Mouse (Mus musculus): ENCODE data around the gene Ccdc63. TPM values are rescaled to one million over a fixed set of nuclear protein-coding genes. Genes with fewer than 3 reads are reported as not detected.
"Not testable (repeated sequence)": the region's sequence is repeated elsewhere in the genome, so short reads cannot be mapped to it uniquely, and the experiment has no call there.

The Ccdc63 gene
- polyA plus RNA-seq, 1 experiment: not detected

DNA sequence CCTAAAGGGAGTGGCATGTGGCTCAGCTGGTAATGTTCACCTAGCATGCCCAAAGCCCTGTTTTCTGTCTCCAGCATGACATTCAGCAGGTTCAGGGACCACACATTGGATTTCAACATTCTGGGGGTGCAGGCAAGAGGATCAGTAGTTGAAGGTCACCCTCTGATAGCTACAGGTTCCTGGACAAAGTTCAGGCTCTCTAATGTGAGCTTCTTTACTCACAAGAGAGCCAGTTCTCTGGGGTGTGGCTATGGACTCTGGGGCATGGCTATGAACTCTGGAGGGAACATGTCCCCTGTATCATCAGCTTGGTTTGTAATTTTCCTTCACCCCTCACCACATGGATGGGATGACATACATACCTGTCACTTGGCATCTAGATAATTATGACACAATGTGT, 15.0 kb upstream of the Ccdc63 start:
- Histone ChIP-seq H3K27ac (ENCODE audit: insufficient read depth, low read depth, low read length) (no peak overlapping the region), H3K4me1 (ENCODE audit: control insufficient read depth, insufficient read depth, low read length) (peaks cover 12% of the 10 kb centered on the region), H3K4me3 (ENCODE audit: insufficient read depth, low read depth, low read length) (no peak overlapping the region)
- TF ChIP-seq POLR2A (IDR thresholded peaks at IDR 0.05; ENCODE audit: insufficient read depth, low read depth, low read length) (no peak), CTCF (IDR thresholded peaks at IDR 0.05; ENCODE audit: insufficient read depth, low read depth, low read length) (no peak)

DNA sequence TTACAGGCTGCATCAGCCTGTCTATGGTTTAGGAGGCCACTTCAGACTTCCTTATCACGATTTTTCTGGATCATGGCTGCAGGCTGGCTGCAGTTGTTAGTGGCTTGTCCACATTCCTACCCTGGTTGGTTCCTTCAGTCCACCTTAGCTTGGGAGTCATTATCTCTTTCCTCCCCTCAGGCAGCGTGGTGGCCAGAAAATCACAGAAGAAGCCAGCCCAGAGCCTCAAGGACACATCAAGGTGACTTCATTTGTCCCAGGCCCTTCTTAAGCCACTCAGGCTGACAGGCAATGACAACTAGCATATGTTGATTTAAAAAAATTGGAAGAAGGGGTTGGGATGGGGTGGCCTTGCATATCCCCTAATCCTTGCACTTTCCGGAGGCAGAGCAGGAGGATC, 14.2 kb upstream of the Ccdc63 start:
- Histone ChIP-seq H3K4me3 (ENCODE audit: insufficient read depth, low read depth, low read length) (no peak overlapping the region), H3K27ac (ENCODE audit: insufficient read depth, low read depth, low read length) (no peak overlapping the region), H3K4me1 (ENCODE audit: control insufficient read depth, insufficient read depth, low read length) (peaks cover 12% of the 10 kb centered on the region)
- TF ChIP-seq POLR2A (IDR thresholded peaks at IDR 0.05; ENCODE audit: insufficient read depth, low read depth, low read length): no peak
- no peak for TF ChIP-seq CTCF (IDR thresholded peaks at IDR 0.05; ENCODE audit: insufficient read depth, low read depth, low read length)
- WGBS: 78% methylated on average over 3 of the region's 3 CpGs

DNA sequence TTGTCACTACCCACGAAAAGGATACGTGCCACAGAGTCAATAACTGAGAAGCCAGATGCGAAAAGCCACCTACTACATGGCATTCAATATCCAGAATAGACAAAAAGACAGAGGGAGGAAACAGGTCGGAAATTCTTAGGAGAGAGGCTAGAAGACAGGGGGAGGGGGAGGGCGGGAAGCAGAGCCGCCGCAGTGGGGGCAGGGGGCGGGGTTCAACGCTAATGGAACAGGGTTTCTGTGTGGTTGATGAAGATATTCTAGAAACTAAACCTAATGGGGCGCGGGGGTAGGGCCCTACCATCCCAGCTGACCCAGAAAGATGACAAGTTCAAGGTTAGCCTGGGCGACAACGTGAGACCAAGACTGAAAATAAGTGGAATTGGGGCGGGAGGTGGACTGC, 13.4 kb upstream of the Ccdc63 start:
- peaks cover 12% of the 10 kb centered on the region for H3K4me1 ChIP-seq (ENCODE audit: control insufficient read depth, insufficient read depth, low read length)
- no peak for TF ChIP-seq POLR2A (IDR thresholded peaks at IDR 0.05; ENCODE audit: insufficient read depth, low read depth, low read length)
- no peak for TF ChIP-seq CTCF (IDR thresholded peaks at IDR 0.05; ENCODE audit: insufficient read depth, low read depth, low read length)
- no peak overlapping the region for H3K27ac ChIP-seq (ENCODE audit: insufficient read depth, low read depth, low read length)
- 36% methylated on average over 12 of the region's 14 CpGs for WGBS
- H3K4me3 ChIP-seq (ENCODE audit: insufficient read depth, low read depth, low read length): no peak overlapping the region

DNA sequence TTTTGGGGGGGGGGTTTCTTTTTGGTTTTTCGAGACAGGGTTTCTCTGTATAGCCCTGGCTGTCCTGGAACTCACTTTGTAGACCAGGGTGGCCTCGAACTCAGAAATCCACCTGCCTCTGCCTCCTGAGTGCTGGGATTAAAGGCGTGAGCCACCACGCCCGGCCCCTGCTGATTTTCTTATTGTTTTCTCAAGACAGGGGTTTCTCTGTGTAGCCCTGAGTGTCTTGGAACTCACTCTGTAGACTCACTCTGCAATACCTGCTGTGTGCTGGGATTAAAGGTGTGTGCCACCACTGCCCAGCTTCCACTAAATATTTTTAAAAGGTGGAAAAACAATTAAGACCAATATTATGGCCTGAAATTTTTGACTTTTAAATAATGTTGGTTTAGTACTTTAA, 11.9 kb upstream of the Ccdc63 start:
- 81% methylated on average over 5 of the region's 5 CpGs for WGBS
- H3K4me1 ChIP-seq (ENCODE audit: control insufficient read depth, insufficient read depth, low read length): peaks cover 12% of the 10 kb centered on the region
- not testable (repeated sequence) for H3K4me3 ChIP-seq (ENCODE audit: insufficient read depth, low read depth, low read length); H3K27ac ChIP-seq (ENCODE audit: insufficient read depth, low read depth, low read length)

DNA sequence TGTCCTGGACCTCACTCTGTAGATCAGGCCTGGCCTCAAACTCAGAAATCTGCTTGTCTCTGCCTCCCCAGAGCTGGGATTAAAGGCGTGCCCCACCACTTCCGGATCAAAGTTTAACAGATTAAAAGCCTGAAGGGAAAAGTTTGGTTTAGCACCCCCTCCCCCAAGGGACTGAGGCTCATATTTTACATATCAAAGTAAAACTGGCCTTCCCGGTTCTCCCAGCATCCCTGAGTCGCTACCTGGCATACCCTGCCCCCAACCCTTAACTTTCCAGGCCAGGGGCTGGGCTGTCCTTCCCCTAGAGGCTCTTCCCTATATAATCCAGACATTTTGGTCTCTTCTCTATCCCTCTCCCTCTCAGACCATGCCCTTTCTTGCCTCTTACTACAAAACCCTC, 8.6 kb upstream of the Ccdc63 start:
- WGBS: 80% methylated on average over 4 of the region's 4 CpGs
- H3K4me1 ChIP-seq (ENCODE audit: control insufficient read depth, insufficient read depth, low read length): peaks cover 17% of the 10 kb centered on the region
- H3K27ac ChIP-seq (ENCODE audit: insufficient read depth, low read depth, low read length): no peak overlapping the region
- TF ChIP-seq POLR2A (IDR thresholded peaks at IDR 0.05; ENCODE audit: insufficient read depth, low read depth, low read length) (no peak), CTCF (IDR thresholded peaks at IDR 0.05; ENCODE audit: insufficient read depth, low read depth, low read length) (no peak)
- H3K4me3 ChIP-seq (ENCODE audit: insufficient read depth, low read depth, low read length): no peak overlapping the region

DNA sequence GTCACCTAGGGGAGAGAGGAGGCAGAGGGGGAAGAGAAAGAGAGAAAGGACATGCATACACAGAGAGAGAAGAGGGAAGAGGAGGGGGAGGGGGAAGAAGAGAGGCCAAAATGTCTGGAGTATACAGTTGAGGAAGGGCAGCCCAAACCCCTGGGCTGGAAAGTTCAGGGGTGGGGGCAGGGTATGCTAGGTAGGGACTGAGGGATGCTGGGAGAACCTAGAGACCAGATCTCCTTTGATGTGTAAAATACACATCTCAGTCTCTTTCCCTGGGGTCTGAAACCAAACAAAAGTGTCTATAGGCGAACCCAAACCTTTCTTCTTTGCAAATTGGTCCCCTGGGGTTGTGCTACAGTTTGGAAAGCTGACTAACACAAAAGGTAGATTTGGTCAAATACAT, 7.5 kb upstream of the Ccdc63 start:
- no peak for TF ChIP-seq POLR2A (IDR thresholded peaks at IDR 0.05; ENCODE audit: insufficient read depth, low read depth, low read length)
- no peak for TF ChIP-seq CTCF (IDR thresholded peaks at IDR 0.05; ENCODE audit: insufficient read depth, low read depth, low read length)
- 87% methylated on average over 1 of the region's 1 CpGs for WGBS
- peaks cover 25% of the 10 kb centered on the region for H3K4me1 ChIP-seq (ENCODE audit: control insufficient read depth, insufficient read depth, low read length)
- no peak overlapping the region for H3K4me3 ChIP-seq (ENCODE audit: insufficient read depth, low read depth, low read length)
- no peak overlapping the region for H3K27ac ChIP-seq (ENCODE audit: insufficient read depth, low read depth, low read length)

DNA sequence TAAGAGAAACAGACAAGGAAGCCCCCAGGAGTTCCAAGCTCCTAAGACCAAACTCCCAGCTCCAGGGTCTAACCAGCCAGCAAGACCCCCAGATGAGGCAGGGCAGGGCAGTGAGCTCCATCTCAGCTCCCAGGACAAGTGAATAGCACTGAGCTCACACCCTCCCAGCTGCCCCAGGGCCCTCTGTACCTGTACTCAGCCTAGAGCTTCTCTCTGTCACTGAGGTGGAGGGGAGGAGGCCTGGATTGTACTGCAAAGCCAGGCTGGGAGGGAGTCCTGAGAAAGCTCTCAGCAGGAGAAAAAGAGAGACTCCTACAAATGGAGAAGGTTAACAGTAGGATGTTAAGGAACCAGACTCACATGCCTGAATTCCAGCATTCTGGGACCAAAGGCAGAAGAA, 6.0 kb upstream of the Ccdc63 start:
- Histone ChIP-seq H3K4me1 (ENCODE audit: control insufficient read depth, insufficient read depth, low read length) (peaks cover 25% of the 10 kb centered on the region), H3K4me3 (ENCODE audit: insufficient read depth, low read depth, low read length) (no peak overlapping the region), H3K27ac (ENCODE audit: insufficient read depth, low read depth, low read length) (peak overlapping the region; percentile 80)
- no peak for TF ChIP-seq POLR2A (IDR thresholded peaks at IDR 0.05; ENCODE audit: insufficient read depth, low read depth, low read length)
- TF ChIP-seq CTCF (IDR thresholded peaks at IDR 0.05; ENCODE audit: insufficient read depth, low read depth, low read length): no peak

DNA sequence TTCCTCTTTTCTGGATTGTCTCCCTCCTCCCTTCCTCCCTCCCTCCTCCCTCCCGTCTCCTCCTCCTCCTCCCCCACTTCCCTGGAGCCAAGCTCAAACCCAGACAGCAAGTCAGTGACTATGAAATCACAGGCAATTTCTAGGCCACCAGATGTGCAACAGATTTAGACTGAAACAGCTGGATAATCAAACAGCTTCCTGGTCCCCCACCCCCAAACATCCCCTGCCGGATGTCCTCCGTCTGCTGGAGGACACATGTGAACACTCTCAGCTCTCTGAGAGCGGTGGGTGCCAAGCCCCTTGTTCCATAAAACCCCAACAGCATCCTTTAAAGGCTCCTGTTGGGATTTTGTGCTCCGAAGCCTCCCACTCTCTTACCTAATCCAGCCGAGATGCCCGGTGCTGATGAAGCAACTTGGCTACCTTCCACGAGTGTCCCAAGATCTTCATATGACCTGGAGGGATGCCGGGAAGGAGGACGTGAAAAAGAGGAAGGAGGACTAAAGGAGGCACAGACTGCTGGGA, 5.5 kb upstream of the Ccdc63 start:
- WGBS: 13% methylated on average over 10 of the region's 10 CpGs
- H3K4me1 ChIP-seq (ENCODE audit: control insufficient read depth, insufficient read depth, low read length): peaks cover 25% of the 10 kb centered on the region
- TF ChIP-seq CTCF (IDR thresholded peaks at IDR 0.05; ENCODE audit: insufficient read depth, low read depth, low read length): no peak
- no peak for TF ChIP-seq POLR2A (IDR thresholded peaks at IDR 0.05; ENCODE audit: insufficient read depth, low read depth, low read length)
- no peak overlapping the region for H3K4me3 ChIP-seq (ENCODE audit: insufficient read depth, low read depth, low read length)
- peak overlapping the region; percentile 80 for H3K27ac ChIP-seq (ENCODE audit: insufficient read depth, low read depth, low read length)

DNA sequence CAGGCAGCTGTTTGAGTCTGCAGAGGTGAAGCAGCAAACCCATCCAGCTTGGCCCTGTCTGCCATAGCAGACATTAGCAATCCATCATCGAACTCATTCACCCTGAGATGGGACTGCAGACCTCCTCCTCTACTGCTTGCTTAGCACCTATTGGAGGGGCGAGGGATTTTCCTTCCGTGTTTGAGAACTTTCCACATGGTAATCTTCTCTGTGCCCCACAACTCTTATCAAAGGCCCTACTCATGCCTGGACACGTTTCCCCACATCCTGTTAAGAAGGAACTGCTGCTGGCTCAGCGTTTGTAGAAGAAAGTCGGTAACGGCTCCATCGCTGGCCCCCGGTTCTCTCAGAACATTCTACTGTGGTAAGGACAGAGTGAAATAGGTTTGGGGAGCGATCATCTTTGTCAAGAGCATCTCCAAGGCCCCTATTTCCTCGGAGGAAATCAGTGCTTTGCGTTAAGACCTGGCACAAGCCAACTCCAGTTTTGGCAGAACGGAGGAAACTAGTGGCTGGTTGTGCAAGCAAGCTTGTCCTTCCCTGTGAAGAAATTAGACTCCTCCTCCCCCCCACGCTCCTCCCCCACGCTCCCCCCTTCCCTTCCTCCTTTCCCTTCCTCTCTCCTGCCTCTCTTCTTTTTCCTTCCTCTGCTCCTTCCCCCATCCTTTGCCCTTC, 4.9 kb upstream of the Ccdc63 start:
- H3K4me1 ChIP-seq (ENCODE audit: control insufficient read depth, insufficient read depth, low read length): peaks cover 25% of the 10 kb centered on the region
- peak overlapping the region; percentile 62 for H3K27ac ChIP-seq (ENCODE audit: insufficient read depth, low read depth, low read length)
- WGBS: 32% methylated on average over 15 of the region's 15 CpGs
- TF ChIP-seq CTCF (IDR thresholded peaks at IDR 0.05; ENCODE audit: insufficient read depth, low read depth, low read length) (no peak), POLR2A (IDR thresholded peaks at IDR 0.05; ENCODE audit: insufficient read depth, low read depth, low read length) (no peak)
- peak overlapping the region; percentile 5; the same call in 1 of the 2 replicates for H3K4me3 ChIP-seq (ENCODE audit: insufficient read depth, low read depth, low read length)

DNA sequence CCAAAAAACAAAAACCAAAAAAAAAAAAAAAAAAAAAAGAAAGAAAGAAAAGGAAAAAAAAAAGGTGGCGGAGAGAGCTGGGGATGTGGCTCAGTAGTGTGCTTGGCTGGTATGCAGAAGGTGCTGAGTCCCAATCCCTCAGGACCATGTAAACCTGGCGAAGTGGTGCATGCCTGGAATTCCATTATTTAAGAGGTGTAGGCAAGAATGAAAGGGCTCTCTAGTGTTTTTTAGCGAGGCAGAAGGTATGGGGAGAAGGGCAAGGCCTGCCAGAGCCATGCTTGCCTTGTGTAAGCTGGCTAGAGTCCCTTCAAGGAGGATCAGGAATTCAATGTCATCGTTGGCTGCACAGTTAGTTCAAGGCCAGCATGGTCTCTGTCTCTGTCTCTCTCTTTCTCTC, 4.2 kb upstream of the Ccdc63 start:
- TF ChIP-seq POLR2A (IDR thresholded peaks at IDR 0.05; ENCODE audit: insufficient read depth, low read depth, low read length) (no peak), CTCF (IDR thresholded peaks at IDR 0.05; ENCODE audit: insufficient read depth, low read depth, low read length) (no peak)
- Histone ChIP-seq H3K4me3 (ENCODE audit: insufficient read depth, low read depth, low read length) (no peak overlapping the region), H3K4me1 (ENCODE audit: control insufficient read depth, insufficient read depth, low read length) (peaks cover 25% of the 10 kb centered on the region), H3K27ac (ENCODE audit: insufficient read depth, low read depth, low read length) (peak overlapping the region; percentile 62)
- 94% methylated on average over 4 of the region's 4 CpGs for WGBS

Data from olfactory bulb, adult 2 months (tissue).